Mouse (Mus musculus): Measurements from ENCODE around the gene Dpep1. TPM values are rescaled to one million over a fixed set of nuclear protein-coding genes. Genes with fewer than 3 reads are reported as not detected.
"Not testable (repeated sequence)": the region's sequence is repeated elsewhere in the genome, so short reads cannot be mapped to it uniquely, and the experiment has no call there.

Gene Dpep1
- polyA plus RNA-seq, 1 experiment from 2014 or later: 3.9 TPM

GRCm38 (mm10) chr8:123213118-123213772, 27.2 kb downstream of the Dpep1 start:
- Histone ChIP-seq H3K27ac (0 out of 2 replicates have a peak overlapping the region, but pooled peaks have one; percentile 21), H3K9ac (peak overlapping the region; percentile 27; the same call in 1 of the 2 replicates), H3K4me3 (replicated peaks) (peak overlapping the region; percentile 98), H3K9me3 (no peaks in the 10 kb centered on the region), H3K4me1 (peaks cover 13% of the 10 kb centered on the region), H3K27me3 (replicated peaks) (no peaks in the 10 kb centered on the region), H3K36me3 (peaks cover 17% of the 10 kb centered on the region; the same call in 1 of the 2 replicates), H3K4me2 (peak overlapping the region; percentile 81)
- WGBS: 11% methylated on average over 22 of the region's 22 CpGs
- no peak; the same call in none of the 2 replicates for ATAC-seq (ENCODE audit: insufficient read depth, low FRiP score, low read depth)

GRCm38 (mm10) chr8:123215430-123215829, 29.4 kb downstream of the Dpep1 start:
- H3K27me3 ChIP-seq (replicated peaks): no peaks in the 10 kb centered on the region
- H3K27ac ChIP-seq: no peak overlapping the region
- no peak overlapping the region for H3K9ac ChIP-seq
- H3K9me3 ChIP-seq: no peaks in the 10 kb centered on the region
- WGBS: 87% methylated on average over 3 of the region's 3 CpGs
- H3K4me2 ChIP-seq: no peak overlapping the region
- H3K4me1 ChIP-seq: peaks cover 13% of the 10 kb centered on the region
- H3K4me3 ChIP-seq (replicated peaks): no peak overlapping the region
- no peak for ATAC-seq (ENCODE audit: insufficient read depth, low FRiP score, low read depth)
- H3K36me3 ChIP-seq: no peaks in the 10 kb centered on the region

- H3K36me3 ChIP-seq: no peaks in the 10 kb centered on the region
- H3K9me3 ChIP-seq: no peaks in the 10 kb centered on the region
- H3K4me3 ChIP-seq (replicated peaks): no peak overlapping the region
- no peak overlapping the region for H3K9ac ChIP-seq
- no peaks in the 10 kb centered on the region for H3K27me3 ChIP-seq (replicated peaks)
- ATAC-seq (ENCODE audit: insufficient read depth, low FRiP score, low read depth): no peak
- no peak overlapping the region for H3K4me2 ChIP-seq
- peaks cover 13% of the 10 kb centered on the region for H3K4me1 ChIP-seq
- no peak overlapping the region for H3K27ac ChIP-seq
- 62% methylated on average over 1 of the region's 1 CpGs for WGBS
Measured at GRCm38 (mm10) chr8:123220917-123221316, 34.9 kb downstream of the Dpep1 start.

- peak within 1 kb of the TSS; percentile 87 for H3K4me2 ChIP-seq
- H3K9ac ChIP-seq: peak within 1 kb of the TSS; percentile 67
- WGBS: 2% methylated on average over 59 of the region's 59 CpGs
- H3K36me3 ChIP-seq: 0 out of 2 replicates have a peak, but pooled peaks cover 14% of the 10 kb centered on the region
- no peaks in the 10 kb centered on the region for H3K27me3 ChIP-seq (replicated peaks)
- peaks cover 13% of the 10 kb centered on the region for H3K4me1 ChIP-seq
- H3K9me3 ChIP-seq: no peaks in the 10 kb centered on the region
- H3K4me3 ChIP-seq (replicated peaks): peak within 1 kb of the TSS; percentile 75
- peak; percentile 84 for ATAC-seq (ENCODE audit: insufficient read depth, low FRiP score, low read depth)
- H3K27ac ChIP-seq: peak within 1 kb of the TSS; percentile 89
Measured at GRCm38 (mm10) chr8:123224278-123225266, 38.5 kb downstream of the Dpep1 start, which contains the start of gene Cdk10. TSS of gene Cdk10 (plus strand) at chr8:123224842.

- Histone ChIP-seq H3K27ac (no peak overlapping the region), H3K4me2 (no peak overlapping the region), H3K36me3 (0 out of 2 replicates have a peak, but pooled peaks cover 14% of the 10 kb centered on the region), H3K9me3 (no peaks in the 10 kb centered on the region), H3K27me3 (replicated peaks) (no peaks in the 10 kb centered on the region), H3K4me3 (replicated peaks) (no peak overlapping the region), H3K4me1 (peaks cover 13% of the 10 kb centered on the region), H3K9ac (no peak overlapping the region)
- 100% methylated on average over 1 of the region's 1 CpGs for WGBS
- ATAC-seq (ENCODE audit: insufficient read depth, low FRiP score, low read depth): no peak
Measured at GRCm38 (mm10) chr8:123228416-123228815, 42.4 kb downstream of the Dpep1 start.

- not testable (repeated sequence) for H3K4me3 ChIP-seq (replicated peaks); H3K4me2 ChIP-seq; H3K27ac ChIP-seq; H3K9ac ChIP-seq; H3K9me3 ChIP-seq; ATAC-seq (ENCODE audit: insufficient read depth, low FRiP score, low read depth)
- 83% methylated on average over 11 of the region's 11 CpGs for WGBS
- Histone ChIP-seq H3K27me3 (replicated peaks) (peaks cover 11% of the 10 kb centered on the region; the same call in 1 of the 2 replicates), H3K4me1 (peaks cover 10% of the 10 kb centered on the region), H3K36me3 (0 out of 2 replicates have a peak, but pooled peaks cover 14% of the 10 kb centered on the region)
Measured at GRCm38 (mm10) chr8:123230326-123230725, 44.3 kb downstream of the Dpep1 start.

GRCm38 (mm10) chr8:123231742-123232141, 45.7 kb downstream of the Dpep1 start:
- 58% methylated on average over 5 of the region's 5 CpGs for WGBS
- no peak overlapping the region for H3K4me3 ChIP-seq (replicated peaks)
- peaks cover 8% of the 10 kb centered on the region for H3K4me1 ChIP-seq
- no peak overlapping the region for H3K4me2 ChIP-seq
- peaks cover 14% of the 10 kb centered on the region; the same call in 1 of the 2 replicates for H3K27me3 ChIP-seq (replicated peaks)
- no peaks in the 10 kb centered on the region for H3K9me3 ChIP-seq
- 0 out of 2 replicates have a peak, but pooled peaks cover 12% of the 10 kb centered on the region for H3K36me3 ChIP-seq
- H3K9ac ChIP-seq: no peak overlapping the region
- ATAC-seq (ENCODE audit: insufficient read depth, low FRiP score, low read depth): no peak
- no peak overlapping the region for H3K27ac ChIP-seq

- Histone ChIP-seq H3K4me3 (replicated peaks) (no peak overlapping the region), H3K4me2 (no peak overlapping the region), H3K27me3 (replicated peaks) (peaks cover 14% of the 10 kb centered on the region; the same call in 1 of the 2 replicates), H3K4me1 (peaks cover 8% of the 10 kb centered on the region), H3K9ac (no peak overlapping the region), H3K27ac (no peak overlapping the region), H3K36me3 (0 out of 2 replicates have a peak, but pooled peaks cover 11% of the 10 kb centered on the region), H3K9me3 (no peaks in the 10 kb centered on the region)
- WGBS: 29% methylated on average over 7 of the region's 7 CpGs
- no peak for ATAC-seq (ENCODE audit: insufficient read depth, low FRiP score, low read depth)
Measured at GRCm38 (mm10) chr8:123232553-123232952, 46.5 kb downstream of the Dpep1 start.

GRCm38 (mm10) chr8:123233300-123233699, 47.3 kb downstream of the Dpep1 start:
- H3K4me1 ChIP-seq: peaks cover 8% of the 10 kb centered on the region
- H3K27ac ChIP-seq: no peak overlapping the region
- ATAC-seq (ENCODE audit: insufficient read depth, low FRiP score, low read depth): no peak
- H3K36me3 ChIP-seq: 0 out of 2 replicates have a peak, but pooled peaks cover 10% of the 10 kb centered on the region
- H3K9me3 ChIP-seq: no peaks in the 10 kb centered on the region
- no peak overlapping the region for H3K4me3 ChIP-seq (replicated peaks)
- H3K9ac ChIP-seq: no peak overlapping the region
- H3K27me3 ChIP-seq (replicated peaks): peaks cover 14% of the 10 kb centered on the region; the same call in 1 of the 2 replicates
- no peak overlapping the region for H3K4me2 ChIP-seq
- 62% methylated on average over 13 of the region's 13 CpGs for WGBS

- Histone ChIP-seq H3K27ac (no peak overlapping the region), H3K9me3 (no peaks in the 10 kb centered on the region), H3K4me1 (peaks cover 8% of the 10 kb centered on the region), H3K4me3 (replicated peaks) (no peak overlapping the region), H3K9ac (no peak overlapping the region), H3K27me3 (replicated peaks) (peaks cover 14% of the 10 kb centered on the region; the same call in 1 of the 2 replicates), H3K4me2 (no peak overlapping the region), H3K36me3 (0 out of 2 replicates have a peak, but pooled peaks cover 6% of the 10 kb centered on the region)
- ATAC-seq (ENCODE audit: insufficient read depth, low FRiP score, low read depth): no peak
- 77% methylated on average over 11 of the region's 11 CpGs for WGBS
Measured at GRCm38 (mm10) chr8:123233760-123234159, 47.7 kb downstream of the Dpep1 start.

GRCm38 (mm10) chr8:123234918-123235519, 49.0 kb downstream of the Dpep1 start:
- Histone ChIP-seq H3K27ac (no peak overlapping the region), H3K36me3 (no peaks in the 10 kb centered on the region), H3K4me2 (peak overlapping the region; percentile 96), H3K9me3 (no peaks in the 10 kb centered on the region), H3K4me3 (replicated peaks) (peak overlapping the region; percentile 62), H3K27me3 (replicated peaks) (peaks cover 14% of the 10 kb centered on the region; the same call in 1 of the 2 replicates), H3K4me1 (peaks cover 8% of the 10 kb centered on the region), H3K9ac (peak overlapping the region; percentile 56)
- no peak for ATAC-seq (ENCODE audit: insufficient read depth, low FRiP score, low read depth)
- WGBS: 28% methylated on average over 13 of the region's 13 CpGs
